Mouse (Mus musculus): ENCODE measurements around the gene Hlx.

Gene Hlx

DNA sequence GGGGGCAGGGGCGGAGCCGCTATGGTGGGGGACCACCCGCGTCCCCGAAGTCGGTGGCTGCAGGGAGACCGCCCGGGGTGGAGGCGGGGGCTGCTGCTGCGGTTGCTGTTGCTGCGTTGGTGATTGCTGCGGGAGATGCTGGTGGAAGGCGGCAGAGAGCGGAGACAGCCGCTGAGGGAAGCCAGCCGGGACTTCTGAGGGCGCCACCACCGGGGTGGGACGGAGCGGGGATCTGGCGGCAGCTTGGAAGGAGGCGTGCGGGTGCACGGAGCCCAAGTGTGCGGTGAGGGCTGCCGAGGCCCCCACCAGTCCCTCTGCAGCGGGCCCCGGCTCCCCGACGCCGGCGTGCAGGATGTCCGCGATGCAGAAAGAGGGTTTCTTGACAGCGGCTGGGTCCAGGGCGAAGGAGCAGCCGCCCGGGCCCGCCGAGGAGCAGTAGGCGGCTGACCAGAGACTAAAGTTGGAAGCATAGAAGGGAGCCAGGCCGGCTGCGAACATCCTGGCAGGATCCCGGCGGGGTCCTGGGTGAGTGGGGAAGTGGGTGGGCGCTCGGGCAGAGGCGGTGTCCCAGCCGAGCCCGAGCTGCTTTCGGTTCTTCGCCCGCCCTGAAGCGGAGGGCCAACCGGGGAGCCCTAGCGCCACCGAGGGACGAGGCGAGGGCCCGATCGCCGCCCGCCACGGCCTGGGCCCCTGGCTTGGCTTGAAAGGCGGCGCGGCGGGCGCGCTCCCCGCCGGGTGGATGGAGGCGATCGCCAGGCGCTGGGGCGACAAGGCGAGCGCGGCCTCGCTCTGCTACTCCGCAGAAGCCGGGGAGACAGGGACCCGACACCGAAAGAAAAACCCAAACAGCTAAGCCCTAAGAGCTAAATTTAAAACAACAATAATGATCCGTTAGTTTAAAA, 524 bp downstream of the Hlx start:
- DNase-seq: peak; percentile 58

DNA sequence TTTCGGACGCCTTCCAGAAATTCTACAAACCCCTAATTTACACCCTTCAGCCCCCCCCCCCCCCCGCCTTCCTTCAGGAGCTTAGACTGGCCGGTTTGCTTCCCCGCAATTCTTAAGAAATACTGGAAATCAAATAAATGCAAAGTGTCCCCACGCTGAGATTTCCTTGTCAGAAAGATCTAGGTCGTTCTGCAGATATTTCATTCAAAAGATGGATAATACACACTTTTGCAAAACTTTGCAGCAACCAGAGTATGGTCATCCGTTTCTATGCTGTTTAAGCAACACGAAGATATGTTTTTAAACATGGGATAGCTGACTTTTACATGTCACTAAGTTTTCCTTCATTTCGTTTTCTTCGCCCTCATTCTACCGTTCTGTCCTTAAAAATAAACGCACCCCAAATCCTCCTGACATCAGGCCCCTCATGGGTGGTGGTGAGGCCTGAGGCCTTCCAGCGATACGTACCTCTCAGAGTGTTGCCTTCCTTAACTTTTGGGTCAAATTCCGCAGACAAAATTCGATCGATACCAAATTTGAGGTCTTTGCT, 1.3 kb downstream of the Hlx start:
- no peak for DNase-seq

DNA sequence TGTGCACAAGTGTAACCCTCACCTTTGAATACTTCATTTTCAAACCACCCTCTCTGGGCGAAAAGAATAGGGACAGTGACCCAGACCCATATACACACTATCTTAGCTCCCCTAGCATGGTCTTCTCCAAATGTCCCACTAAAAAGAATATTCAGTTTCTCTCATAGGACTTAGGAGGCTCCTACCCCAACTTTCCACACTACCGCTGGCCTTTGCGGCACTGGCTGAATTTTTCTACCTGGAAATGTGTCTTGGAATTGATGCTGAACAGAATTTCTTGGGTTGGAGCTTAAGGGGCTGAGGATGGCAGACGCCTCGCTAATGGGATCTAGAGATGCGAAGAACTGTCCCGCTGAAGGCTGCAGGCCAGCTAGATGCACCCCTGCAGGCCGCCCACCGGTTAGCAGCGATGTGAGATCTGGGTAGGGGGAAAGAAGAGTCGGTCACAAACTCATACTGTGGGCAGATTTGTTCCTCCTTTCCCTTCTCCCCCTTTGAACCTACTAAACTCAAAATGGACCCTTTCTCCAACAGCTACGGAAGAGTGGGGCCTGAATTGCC, 1.9 kb downstream of the Hlx start:
- no peak for DNase-seq

DNA sequence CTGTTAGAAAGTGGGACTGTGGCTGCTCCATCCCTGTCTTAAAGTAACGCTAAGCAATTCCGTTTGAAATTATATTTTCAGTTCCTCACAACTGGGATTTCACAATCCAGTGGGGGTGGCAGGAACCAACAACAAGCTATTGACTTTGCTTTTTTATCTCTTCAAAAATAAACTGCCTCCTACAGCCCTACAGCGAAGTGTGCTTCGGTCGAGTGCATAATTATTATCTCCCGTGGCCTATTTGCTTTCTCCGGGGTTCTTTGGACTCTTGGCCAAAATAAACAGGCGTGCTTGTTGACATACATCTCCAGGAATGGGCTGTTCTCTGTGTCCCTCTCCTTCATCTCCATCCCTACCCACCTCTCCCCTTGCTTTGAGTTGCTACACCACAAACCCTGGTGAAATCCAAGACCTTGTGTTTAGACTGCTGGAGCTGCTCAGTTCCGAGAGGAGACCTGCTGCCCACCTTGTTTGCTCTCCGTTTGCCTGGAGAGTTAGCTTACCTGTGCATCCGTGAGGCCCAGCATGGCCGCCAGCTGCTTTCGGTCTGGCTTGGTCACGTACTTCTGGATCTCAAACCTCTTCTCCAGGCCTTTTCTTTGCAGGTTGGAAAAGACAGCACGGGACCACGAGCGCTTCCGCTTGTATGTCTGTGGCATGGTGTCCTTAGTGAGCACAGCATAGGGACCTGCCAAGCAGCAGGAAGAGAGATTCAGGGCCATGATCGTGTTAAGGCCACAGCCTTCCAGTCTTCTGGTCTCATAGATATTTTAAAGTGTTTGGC, 2.9 kb downstream of the Hlx start:
- DNase-seq: no peak

DNA sequence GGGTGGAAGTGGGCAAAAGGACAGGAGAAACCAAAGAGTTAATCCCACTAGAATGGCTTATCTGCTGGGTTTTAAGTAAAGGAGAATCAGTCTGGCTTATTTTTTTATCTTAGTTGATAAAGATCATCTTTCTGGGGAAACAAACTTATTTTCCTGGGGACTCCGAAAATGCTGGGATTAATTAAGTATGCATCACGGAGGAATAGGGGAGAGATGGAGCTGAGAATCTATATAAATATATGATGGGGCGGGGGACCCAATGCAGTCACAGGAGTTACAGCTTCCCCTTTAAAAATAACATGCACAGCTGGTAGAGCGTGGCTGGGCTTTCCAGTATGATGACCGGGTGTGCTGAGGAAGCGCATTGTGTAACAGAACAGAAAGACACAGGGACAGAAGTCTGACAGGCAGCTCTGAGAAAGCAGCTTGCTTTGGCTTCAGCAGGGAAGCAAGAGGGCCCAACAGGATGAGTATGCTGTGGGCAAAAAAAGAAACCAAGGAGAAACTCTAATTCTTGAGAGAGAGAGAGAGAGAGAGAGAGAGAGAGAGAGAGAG, 3.8 kb downstream of the Hlx start:
- DNase-seq: no peak

DNA sequence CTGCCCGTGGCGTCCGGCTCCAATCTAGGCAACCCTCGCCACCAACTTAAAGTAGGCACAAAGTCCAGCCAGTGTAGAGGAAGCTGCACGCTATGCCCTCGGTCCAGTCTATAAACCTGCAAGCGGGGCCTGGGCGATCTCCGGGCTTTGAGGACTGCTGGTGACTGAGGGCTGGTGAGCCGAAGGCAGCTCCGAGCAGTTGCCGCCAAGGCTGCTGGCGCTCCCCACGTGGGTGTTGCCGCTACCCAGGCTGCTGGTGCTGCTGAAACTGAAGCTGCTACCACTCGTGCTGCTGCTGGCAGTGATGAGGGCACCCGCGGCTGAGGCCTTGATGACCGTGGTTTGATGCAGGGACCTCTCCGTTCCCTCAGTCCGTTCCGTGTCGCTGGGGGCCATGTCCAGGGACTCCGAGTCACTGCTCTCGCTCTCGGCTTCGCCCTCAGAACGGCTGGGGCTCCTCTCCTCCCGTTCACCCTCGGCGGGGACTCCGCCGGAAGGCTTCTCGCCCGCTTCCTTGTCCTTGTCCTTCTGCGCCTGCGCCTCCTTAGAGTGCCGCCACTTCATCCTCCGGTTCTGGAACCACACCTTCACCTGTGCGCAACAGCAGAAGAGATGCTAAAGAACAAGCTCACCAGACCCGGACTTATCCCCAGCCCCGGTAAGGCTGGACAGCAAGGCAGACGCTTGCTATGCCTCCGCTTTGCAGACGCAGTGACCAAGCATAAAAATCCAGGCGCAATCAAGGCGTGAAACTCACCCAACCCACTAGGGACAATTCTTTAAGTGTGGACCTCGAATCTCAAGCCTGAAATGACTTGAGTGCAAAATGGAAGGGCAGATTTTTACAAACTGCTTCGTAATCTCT, 4.8 kb downstream of the Hlx start:
- no peak for DNase-seq

DNA sequence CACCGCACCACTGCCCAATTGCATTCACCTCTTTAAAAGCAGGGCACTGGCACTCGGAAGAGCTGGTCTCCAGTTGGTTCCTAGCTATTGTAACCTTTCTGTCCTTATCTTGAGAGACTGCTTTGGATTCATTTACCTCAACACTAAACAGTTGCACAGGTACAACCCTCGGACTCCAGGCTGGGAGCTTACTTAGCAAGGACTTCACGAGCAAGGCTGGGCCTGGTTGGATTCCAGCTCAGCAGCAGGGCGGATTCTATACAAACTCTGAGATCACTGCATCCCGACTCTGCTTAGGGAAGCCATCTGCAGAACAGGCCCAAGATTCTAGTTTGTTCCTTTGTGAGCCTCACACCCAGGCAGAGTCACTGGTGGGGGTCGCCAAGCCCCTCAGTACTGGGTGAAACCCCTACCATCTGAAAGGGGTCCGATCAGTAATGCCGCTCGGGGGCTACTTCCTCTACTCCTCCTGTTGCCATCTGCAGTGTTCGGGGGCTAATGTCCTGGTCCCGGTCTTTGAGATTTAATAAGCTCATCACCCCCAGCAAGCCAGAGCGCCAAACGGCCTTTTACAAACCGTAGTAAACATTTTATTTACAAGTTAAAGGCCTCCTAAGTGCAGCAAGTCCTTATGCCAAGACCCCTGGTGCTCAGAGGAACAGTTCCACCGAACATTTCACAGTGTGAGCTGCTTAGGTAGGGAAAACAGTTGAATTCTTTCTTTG, 5.7 kb downstream of the Hlx start:
- DNase-seq: no peak

DNA sequence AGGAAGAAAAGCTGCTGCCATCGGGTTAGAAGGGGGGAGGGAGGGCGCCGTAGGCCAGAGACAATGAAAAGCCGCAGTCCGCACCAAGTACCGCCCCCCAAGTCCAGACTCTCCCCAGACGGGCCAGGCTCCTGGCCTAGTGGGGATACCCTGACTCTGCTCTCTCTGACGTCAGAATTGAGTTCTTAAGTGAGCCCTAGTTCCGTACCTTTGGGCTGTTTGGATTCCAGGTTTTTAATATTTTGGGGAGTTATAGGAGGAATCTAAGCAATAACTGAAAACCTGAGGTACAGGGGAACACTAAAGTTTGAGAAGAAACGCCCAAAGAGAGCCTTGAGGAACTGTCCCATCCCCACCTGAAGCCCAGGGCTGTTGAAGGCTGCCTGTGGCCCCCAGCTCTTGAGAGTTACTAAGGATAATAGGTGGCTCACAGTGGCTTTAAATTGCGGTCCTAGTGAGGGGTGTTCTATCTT, 7.1 kb downstream of the Hlx start:
- no peak for DNase-seq

DNA sequence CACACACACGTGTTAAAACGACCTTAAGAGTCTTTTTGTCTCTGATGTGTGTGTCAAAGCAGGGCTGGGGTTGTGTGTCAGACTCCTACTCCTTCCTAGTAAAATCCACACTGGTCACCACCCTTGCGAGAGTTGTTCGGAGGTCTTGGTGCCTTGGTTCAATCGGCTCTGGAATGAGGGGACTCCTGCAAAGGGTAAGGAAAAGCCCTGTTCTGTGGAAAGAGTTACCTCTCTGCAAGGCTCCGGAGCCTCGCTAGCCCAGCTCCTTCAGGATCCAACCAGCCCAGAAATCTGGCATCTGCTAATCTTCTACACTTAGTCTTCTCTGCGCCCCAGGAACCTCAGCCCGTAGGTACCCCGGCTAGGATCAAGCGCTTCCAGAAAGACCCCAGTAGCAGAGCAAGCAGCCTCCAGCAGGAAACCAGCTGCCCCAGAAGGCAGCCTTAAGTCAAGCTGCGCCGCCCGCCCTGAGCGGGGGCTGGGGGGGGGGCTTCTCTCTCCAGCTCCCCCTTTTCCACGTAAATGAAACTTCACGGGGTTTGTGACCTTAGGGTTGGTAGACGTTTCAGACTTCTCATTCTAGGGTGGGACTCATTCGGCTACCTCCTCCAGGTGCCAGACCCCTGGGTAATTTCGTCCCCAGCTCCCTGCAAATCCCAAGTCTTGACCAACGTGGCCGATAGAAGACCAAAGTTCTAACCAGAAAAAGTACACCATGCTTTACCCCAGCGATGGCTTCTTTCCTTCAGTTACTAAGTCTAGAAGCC, 7.7 kb downstream of the Hlx start:
- DNase-seq: no peak

DNA sequence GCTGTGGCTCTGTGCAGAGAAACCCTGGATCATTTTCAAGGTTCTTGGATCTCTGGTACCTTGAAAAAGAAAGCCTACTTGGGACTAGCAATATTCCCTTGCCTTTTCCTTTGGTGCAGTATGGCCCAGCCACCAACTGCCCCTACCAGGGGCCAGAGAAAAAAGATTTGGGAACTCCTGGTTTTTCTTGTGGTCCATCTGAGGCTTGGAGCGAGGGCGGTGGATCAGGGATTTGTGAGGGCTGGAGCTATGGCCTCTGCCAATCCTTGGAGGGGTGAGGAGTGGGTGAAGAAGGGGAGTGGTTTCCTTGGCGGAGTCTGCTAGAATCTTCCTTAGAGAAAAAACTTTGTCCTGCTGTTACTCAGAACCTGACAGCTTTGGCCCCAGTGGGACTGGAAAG, 8.5 kb downstream of the Hlx start:
- DNase-seq: no peak

DNA sequence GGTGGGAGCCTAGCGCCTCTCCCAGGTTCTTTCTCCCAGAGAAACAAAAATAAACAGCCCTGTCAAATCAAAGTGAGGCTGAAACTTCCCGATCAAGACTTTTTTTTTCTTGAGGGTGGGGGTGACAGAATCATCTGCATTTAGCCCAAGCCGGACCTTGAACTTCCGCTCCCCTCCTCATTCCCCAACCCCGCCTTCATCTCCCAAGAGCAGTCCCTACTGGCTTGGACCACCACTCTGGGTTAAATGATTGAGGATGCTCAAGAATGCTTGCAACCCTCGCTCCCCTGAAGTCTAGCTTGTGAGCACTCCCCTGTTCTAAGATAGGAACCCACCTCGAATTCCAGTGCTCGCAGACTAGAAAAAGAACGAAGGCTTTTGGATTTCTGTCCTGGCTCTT, 11.3 kb downstream of the Hlx start:
- no peak for DNase-seq

DNA sequence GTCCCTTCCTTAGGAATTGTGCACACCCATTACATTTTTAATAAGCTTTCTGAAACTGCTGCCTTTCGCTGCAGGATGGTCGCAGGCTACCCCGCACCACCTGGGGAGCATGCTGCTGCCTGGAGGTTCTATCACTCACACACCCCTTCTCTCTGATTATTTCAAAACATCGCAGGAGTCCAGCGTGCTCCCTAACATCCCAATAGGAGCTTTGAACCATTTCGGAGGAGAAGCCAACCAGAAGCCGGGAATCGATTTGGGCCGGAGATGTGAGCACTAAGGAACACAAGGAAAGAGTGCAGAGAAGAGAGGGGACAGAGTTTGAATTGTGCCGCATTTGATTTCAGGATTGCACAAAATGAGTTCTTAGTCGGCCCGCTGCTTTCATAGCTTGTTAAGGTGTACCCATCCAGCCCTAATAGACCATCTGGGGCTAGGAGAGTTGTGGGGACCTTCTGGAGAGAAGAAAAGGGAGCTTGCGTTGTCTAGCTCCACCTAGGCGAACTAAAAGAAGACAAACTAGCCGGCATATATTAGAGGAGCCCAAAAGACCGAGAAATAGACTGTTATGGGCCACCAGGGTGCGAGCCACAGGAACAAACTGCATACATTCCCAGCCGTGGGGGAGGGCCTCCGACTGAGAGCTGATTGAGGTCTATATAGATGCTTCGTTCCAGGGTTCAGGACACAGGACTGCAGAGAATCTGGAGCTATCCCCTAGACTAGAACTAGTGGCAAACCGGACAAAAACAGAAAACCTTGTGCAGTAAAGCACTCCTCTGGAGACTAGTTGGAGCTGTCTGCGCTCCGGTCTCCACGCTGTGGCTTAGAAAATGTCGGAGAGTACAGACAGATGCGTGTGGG, 12.0 kb downstream of the Hlx start:
- no peak for DNase-seq

DNA sequence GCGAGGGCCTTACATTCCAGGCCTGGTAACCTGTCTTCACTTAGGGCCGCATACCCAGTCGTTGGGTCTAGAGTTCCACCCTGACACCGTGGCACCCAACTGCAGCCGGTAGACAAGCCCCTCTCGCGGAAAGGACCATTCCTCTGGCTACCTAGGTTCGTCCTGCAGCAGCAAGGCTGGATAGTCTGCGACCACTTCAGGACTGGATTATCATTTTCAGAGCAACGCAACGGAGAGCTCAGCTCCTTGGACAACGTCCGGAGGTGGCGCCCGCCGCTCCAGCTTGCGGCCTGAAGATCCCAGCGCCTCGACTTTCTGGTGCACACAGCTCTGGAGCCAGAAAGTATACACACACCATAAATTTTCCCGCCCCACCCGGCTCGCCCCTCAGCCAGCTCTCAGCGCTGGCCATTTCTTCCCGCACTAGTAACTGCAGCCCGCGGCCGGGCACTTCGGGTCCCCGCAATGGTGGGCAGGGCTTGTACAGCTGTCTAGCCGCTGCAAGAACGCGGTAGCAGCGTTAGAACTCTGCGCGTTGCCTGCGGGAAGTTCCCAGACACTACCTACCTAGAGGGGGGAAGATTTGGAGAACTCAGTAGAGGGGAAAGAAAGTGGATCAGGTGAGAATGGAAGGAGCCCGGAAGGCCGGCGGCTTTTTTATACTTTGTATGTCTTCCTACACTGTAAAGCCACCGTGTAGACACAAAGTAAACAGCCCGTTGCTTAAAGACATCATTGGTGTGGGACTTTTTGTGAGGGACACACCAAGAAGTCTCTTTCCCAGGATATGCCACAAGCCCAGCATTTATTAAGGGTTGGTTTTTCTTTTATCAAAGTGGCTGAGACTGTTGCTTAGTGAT, 13.9 kb downstream of the Hlx start:
- no peak for DNase-seq

DNA sequence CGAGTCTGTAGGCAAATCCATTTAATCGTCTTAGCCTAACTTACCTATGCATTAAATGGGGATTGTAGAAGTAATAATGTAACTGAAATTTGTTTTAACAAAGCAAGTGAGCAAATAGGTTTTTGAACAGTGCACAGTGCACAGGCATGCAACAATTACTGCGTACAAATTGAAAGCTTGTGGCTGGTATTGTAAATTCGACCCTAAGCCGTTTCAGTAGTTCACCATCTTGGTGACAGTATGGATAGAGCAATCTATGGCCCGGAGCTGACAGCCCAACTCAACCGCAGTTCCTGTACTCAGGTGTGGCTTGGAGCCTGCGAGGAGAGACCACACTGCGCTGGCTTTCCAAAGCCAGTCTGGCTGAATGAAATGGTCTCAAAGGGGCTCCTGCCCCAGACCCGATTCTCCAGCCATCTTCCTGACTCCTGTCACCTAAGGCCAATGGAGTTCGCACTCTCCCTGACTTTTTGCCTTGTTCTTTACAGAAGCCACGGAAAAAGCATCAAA, 14.7 kb downstream of the Hlx start:
- no peak for DNase-seq

DNA sequence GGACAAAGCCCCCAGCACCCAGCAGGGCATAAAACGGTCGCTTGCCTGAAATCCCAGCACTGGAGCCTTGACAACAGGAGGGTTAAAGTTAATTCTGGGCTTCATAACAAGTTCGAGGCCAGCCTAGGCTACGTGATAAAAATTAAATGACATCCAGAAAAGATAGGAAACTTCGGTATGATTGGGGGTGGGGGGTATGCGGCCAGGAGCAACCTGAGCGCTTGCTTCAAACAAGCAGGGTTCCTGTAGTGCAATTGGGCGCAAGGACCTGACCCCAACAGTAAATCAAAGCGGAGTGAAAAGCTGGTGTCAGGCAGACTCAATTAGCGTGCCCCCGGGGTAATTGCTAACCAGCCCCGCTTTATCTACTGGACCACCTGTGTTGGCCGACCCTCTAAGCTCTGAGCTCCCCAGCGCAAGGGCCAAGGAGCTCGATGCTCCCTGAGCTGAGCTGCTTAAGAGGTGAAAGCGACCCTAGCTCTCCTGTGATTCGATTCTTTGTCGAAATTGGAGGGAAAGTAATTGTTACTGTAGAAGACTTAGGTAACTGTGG, 15.3 kb downstream of the Hlx start:
- no peak for DNase-seq

DNA sequence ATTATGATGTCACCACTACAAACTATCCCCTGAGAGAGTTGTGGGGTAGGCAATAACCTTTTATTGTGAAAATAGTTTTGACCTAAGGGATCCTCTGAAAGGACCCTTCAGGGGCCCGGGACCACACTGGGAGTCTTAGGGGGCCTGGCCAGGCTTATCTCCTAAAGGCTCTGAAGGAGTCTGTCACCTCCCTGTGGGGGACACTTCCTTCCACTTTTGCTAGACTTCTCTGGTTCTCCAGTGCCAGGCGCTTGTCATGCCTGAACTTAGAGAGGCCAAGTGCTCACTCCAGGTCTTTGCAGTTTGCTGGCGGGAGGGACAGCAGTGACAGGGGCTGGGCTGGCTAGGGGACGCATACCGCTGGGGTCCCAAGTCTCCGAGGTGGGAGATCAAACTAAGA, 16.3 kb downstream of the Hlx start:
- no peak for DNase-seq

DNA sequence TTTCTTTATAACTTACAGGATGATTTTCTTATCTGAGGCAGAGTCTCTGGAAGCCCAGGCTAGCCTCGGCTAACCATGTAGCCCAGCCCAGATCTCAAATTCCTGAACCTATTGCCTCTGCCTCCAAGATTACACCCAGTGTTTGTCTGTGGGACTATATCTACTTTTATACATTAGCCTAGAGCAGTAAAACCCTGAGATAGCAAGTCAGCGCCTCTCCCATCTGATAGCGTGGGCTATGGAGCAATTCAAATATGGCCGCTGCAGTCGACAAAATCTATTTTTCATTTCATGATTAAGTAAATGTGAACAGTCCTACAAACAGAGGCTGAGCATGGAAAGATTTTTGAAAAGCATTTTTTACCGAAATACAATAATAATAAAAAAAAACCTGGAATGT, 16.7 kb downstream of the Hlx start:
- no peak for DNase-seq

DNA sequence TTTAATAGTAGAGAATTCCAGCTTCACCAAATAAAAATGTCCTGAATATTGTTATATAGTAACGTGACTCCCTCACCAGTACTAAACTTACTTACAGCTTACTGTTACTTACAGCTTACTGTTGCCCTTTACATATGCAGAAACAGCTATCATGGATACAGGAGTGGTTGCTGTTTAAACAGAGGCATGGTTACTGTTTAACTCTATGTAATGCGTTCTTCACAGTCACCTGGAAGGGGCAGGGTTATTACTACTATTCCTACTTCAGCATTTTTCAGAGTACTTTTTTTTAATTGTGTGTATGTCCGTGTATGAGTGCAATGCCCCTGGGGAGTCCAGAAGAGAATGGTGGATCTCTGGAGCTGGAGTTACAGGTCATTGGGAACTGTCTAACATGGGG, 17.9 kb downstream of the Hlx start:
- DNase-seq: no peak
